Mouse (Mus musculus) A20 (cell line): ENCODE results near the gene Icos.
A peak's percentile ranks its signal among the peaks of the same experiment; 100 is the strongest.

Experiments used
- DNase-seq: peaks from one replicate; pipeline ENCODE4 v3.0.0-alpha.2; 2011; ENCODE audit warnings: low read depth, low spot score

Icos gene

GRCm38 (mm10) chr1:60961080-60961479, 16.6 kb upstream of the Icos start:
- peak; percentile 53 for DNase-seq

DNA sequence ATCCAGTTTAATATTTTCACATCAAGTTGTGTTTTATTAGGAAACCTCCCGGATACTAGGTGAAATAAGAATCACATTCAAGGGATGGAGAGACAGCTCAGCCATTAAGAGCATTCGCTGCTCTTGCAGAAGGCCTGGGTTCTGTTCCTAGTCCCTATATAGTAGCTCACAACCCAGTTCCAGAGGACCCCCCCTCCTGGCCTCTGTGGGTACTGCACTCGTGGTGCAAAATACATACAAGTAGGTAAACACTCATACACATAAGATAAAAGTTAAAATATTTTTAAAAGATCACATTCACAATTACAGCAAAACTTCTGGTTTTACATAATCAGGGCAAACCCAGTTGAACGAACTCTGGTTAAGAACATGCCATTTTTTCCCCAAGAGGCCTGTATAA, 15.6 kb upstream of the Icos start:
- DNase-seq: peak; percentile 27

GRCm38 (mm10) chr1:60967521-60967920, 10.2 kb upstream of the Icos start:
- no peak for DNase-seq

GRCm38 (mm10) chr1:60970846-60971245, 6.9 kb upstream of the Icos start:
- no peak for DNase-seq

DNA sequence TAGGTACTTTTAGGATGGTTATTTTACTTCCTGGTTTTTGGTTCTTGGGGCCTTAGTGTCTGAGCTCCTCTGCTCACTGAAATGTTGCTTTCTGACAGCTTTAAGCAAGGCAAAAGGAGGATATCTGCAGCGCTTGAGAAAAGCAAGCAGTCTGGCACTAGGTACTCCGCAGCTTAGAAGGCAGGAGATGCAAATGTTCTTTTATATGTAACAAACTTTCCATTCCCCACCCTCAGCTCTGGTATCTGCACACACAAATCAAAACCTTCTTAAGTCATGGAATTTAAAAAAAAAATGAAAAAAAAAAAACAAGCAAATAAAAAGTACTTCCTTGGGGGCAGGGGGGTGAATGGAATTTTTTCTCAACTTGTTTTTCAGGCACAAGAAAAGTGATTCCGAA, 3.5 kb upstream of the Icos start:
- no peak for DNase-seq

- DNase-seq: no peak
Observed at GRCm38 (mm10) chr1:60975646-60976294, 2.0 kb upstream of the Icos start.

GRCm38 (mm10) chr1:60979126-60979842, 1.6 kb downstream of the Icos start:
- DNase-seq: no peak

DNA sequence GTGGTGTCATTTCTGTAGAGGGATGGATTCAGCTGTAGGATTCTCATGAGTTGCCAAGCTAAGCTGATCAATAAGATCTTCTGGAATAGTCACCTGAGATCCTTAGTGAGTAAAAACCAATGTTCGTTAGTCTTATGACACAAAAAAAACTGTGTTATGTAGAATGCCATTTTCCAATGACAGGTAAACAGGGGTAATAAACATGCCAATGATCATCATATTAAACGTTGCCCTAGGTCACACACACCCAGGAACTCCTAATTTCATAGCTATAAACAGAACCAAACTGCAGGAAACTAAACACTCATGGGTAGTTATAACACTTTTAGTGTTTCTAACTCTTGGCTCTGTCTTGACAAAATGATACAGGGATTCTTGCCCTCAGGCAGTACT, 2.1 kb downstream of the Icos start:
- no peak for DNase-seq

DNA sequence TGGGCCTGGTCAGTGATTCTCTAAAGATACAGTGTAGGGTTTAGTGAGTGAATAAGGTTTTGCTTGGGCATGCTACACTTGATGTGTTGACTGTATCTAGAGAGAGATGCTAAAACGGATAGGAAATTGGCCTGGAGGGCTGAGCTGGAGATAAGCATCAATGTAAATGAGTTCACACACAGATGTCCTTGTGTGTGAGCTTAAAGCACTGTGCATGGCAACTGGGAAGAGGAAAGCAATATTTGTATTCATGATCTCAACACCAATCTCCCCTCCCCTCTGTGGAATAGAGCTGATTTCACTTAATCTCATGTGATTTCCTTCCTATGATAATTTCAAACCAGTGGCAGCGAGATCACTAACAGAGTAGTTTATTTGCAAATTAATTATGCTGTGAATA, 7.3 kb downstream of the Icos start:
- DNase-seq: no peak

DNA sequence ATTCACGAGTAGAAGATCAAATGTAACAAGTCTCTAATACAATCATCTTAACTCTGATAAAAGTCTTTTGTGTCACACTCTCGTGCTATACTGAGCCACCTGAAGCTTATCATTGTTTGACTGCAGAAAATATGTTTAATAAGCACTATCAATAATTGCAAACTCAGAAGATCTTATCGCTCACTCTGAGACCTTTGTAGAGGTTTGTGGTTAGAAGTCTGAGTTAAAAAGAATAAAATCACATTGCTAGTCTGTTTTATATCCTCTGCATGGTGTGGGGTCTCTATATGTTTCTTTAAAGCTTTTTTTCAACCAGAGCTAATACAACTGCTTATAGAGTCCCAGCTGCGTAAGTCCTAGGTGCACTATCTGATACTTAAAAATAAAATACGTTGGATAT, 8.4 kb downstream of the Icos start:
- no peak for DNase-seq

DNA sequence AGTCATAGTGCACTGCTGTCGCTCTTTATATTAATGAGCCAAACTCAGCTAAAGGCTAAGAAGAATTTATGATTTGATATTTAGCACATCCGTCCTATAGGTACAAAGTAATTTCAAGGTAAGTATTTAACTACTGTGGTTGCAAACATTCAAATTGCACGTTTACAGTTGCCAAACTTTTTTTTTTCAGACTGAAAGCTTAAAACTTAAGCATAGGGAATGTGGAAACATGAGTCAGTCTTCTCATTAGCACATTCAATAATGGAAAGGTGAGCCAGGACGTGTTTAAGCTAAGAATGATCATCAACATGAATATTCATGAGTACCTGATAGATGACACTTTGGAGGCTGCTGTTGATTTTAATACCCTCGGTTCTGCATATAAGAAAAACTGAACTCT, 11.4 kb downstream of the Icos start:
- DNase-seq: no peak

GRCm38 (mm10) chr1:60990305-60990704, 12.6 kb downstream of the Icos start:
- no peak for DNase-seq

GRCm38 (mm10) chr1:60998008-60998557, 20.4 kb downstream of the Icos start:
- DNase-seq: no peak

- DNase-seq: no peak
Observed at GRCm38 (mm10) chr1:60998689-60999088, 21.0 kb downstream of the Icos start.

DNA sequence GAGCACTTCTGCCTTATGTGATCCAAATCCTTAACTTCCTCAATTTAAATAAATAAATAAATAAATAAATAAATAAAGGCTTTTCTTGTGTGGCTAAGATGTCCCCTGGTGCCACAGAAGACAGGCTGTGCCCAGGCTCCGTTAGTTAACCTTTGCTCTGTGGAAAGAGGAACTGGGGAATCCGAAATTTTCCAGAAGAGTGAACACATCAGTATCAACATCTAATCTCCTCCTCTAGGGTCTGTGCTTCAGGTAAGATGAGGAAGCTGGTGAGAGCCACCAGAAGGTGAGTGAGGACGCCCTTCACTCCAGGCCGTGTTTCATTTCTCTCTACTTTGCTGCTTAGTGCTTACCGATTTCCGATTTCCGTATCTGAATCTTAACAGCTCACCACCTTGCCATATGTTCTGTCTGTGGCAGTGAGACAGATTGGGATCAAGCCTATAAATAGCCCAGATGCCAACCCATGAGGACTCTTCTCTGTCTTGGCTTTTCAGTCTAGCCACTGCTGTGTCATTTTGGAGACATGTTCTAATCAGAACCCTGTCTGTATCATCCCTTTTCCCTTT, 24.1 kb downstream of the Icos start:
- peak; percentile 82 for DNase-seq

- DNase-seq: no peak
Observed at GRCm38 (mm10) chr1:61006229-61006628, 28.5 kb downstream of the Icos start.

GRCm38 (mm10) chr1:61007516-61007915, 29.8 kb downstream of the Icos start:
- DNase-seq: no peak

DNA sequence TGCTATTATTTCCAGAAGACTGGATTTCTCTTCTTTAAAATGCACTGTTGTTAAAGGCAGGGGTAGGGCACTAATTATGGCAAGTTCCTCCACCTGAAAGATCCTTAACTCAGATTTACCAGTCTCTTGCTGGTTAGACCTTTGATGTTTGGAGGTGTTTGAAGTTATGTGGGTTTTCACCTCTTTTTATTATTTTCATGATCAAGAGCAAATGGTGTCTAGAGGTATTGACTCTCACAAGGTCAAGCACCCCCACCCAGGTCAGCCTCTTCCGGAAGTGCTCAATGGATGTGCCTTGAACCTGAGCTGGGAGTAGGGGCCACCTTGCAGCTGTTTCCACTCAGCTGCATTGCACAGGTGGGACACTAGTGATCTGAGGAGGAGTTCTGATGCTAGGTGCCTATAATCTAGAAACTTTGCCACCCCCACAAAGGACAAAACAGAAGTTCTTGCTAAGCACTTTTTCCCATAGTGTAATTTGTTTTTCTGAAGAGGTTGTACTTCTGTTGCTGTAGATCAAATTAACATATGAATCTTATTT, 38.9 kb downstream of the Icos start:
- no peak for DNase-seq

GRCm38 (mm10) chr1:61026712-61027111, 49.0 kb downstream of the Icos start:
- DNase-seq: no peak

DNA sequence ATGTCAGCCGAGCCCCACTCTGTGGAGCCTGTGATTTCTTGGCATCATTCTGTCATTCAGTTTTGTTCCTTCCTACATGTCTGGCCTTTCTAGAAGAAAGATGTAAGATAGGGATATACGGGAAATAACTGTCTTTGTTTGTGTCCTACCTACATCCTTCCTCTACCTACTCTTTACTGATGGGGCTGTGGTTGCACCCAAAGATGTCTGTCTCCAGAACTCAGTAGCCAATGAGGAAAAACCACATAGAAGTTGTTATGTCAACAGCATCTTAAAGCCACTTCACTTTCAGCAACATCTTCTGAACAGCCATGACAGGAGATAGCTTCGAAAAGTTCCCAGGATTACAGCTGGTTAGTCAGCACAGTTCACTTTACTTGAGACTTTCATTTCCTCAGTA, 49.8 kb downstream of the Icos start:
- no peak for DNase-seq

DNA sequence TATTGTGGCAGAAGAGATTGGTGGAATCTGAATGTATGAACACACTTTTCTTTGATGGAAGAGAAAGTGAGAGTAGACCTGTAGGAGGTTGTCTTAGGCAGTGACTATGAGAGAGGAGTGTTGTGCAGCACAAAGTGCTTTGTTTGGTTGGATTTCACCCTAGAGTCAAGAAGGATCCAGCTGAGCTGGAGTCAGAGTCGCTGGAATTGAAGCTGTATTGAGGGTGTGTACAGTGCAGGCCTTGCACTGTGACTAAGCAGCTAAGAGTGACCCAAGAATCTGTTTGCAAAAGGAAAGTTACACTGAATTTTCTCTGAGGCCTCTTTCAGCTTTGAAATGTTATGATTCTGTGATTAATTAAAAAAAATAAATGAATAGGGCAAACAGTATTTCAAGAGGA, 52.2 kb downstream of the Icos start:
- DNase-seq: no peak

GRCm38 (mm10) chr1:61030532-61030931, 52.8 kb downstream of the Icos start:
- DNase-seq: no peak

GRCm38 (mm10) chr1:61035270-61035669, 57.5 kb downstream of the Icos start:
- DNase-seq: no peak
